11 mouse cellular contexts compared by ENCODE assay signal in the genomic region with DNA sequence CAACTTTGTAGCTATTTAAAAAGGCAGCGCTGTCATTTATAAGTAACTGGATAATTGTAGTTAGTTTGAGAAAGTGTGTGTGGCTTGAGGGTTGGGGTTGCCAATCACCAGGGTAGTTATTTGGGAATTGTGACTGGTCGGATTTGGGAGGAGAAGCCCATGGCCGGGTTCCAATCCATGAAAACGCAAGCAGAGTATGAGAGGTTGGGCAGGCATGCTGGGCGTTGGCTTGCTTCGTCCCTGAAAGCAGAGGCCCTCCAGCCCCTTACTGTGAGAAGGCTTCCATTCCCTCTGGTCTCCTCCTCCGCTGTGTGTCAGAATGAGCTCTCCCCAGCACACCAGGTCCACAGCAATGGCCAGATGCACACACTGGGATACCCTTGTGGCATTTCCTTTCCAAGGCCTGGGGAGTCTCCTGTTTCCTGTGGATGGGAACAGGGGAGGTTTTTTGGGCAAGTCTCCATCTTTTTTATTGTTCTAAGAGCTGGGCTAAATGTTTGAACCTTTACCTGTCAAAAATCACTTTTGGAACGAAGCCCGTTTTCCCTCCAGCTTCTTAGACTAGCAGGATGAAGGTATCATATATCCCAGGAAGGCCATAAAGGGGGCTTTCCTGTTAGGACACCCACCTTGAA. TPM values are rescaled to one million over a fixed set of nuclear protein-coding genes. Genes with fewer than 3 reads are reported as not detected.
DNase-seq lines count a peak whose midpoint lies in the region; ATAC-seq lines count a peak whose summit lies in the region.
"Had no signal": no experiment of that assay in that cellular context is flagged by ENCODE, and none has a peak within 500 bp of the region (broad histone marks: within the 10 kb centered on the region; RNA-seq: fewer than 3 reads in every experiment).

No protein-coding gene starts in this region.

- H3K27me3 ChIP-seq in embryonic facial prominence, embryonic 13.5 days, result no peaks in the 10 kb centered on the region
- no peaks in the 10 kb centered on the region for H3K27me3 ChIP-seq in heart, embryonic 15.5 days
- no peaks in the 10 kb centered on the region for H3K27me3 ChIP-seq in limb, embryonic 10.5 days (ENCODE audit: low read depth, poor library complexity, severe bottlenecking)
- H3K27me3 ChIP-seq: hindbrain, embryonic 13.5 days; midbrain, embryonic 12.5 days had no signal

- 0 out of 2 replicates have a peak, but pooled peaks have one; percentile 53 for ATAC-seq in embryonic facial prominence, embryonic 13.5 days (ENCODE audit: insufficient number of reproducible peaks, insufficient read depth, low FRiP score, low TSS enrichment, low read depth)
- ATAC-seq in heart, embryonic 15.5 days (replicated peaks; ENCODE audit: insufficient number of reproducible peaks, insufficient read depth, low FRiP score, low read depth), result peak; percentile 78; the same call in 1 of the 2 replicates

- H3K4me2 ChIP-seq in embryonic facial prominence, embryonic 13.5 days, result peak overlapping the region; percentile 32
- H3K4me2 ChIP-seq in heart, embryonic 15.5 days, result no peak overlapping the region
- H3K4me2 ChIP-seq: hindbrain, embryonic 13.5 days; midbrain, embryonic 12.5 days had no signal

- peaks cover 34% of the 10 kb centered on the region for H3K4me1 ChIP-seq in embryonic facial prominence, embryonic 13.5 days
- H3K4me1 ChIP-seq in heart, embryonic 15.5 days (replicated peaks), result peaks cover 17% of the 10 kb centered on the region
- peaks cover 47% of the 10 kb centered on the region for H3K4me1 ChIP-seq in limb, embryonic 10.5 days
- H3K4me1 ChIP-seq: midbrain, embryonic 12.5 days had no signal

- H3K9ac ChIP-seq in embryonic facial prominence, embryonic 13.5 days, result no peak overlapping the region
- H3K9ac ChIP-seq in heart, embryonic 15.5 days, result no peak overlapping the region
- H3K9ac ChIP-seq: hindbrain, embryonic 13.5 days; midbrain, embryonic 12.5 days had no signal

- H3K4me3 ChIP-seq in embryonic facial prominence, embryonic 13.5 days, result no peak overlapping the region
- no peak overlapping the region for H3K4me3 ChIP-seq in heart, embryonic 15.5 days
- no peak overlapping the region for H3K4me3 ChIP-seq in limb, embryonic 10.5 days
- H3K4me3 ChIP-seq: hindbrain, embryonic 13.5 days; midbrain, embryonic 12.5 days had no signal

- H3K27ac ChIP-seq in embryonic facial prominence, embryonic 13.5 days, result peak overlapping the region; percentile 76
- peak overlapping the region; percentile 54; the same call in 1 of the 2 replicates for H3K27ac ChIP-seq in heart, embryonic 15.5 days
- peak overlapping the region; percentile 64; the same call in 1 of the 2 replicates for H3K27ac ChIP-seq in limb, embryonic 10.5 days
- H3K27ac ChIP-seq: hindbrain, embryonic 13.5 days; midbrain, embryonic 12.5 days had no signal

- no peaks in the 10 kb centered on the region for H3K9me3 ChIP-seq in embryonic facial prominence, embryonic 13.5 days
- H3K9me3 ChIP-seq in heart, embryonic 15.5 days (replicated peaks), result no peaks in the 10 kb centered on the region
- no peaks in the 10 kb centered on the region for H3K9me3 ChIP-seq in limb, embryonic 10.5 days (replicated peaks)
- H3K9me3 ChIP-seq: hindbrain, embryonic 13.5 days; midbrain, embryonic 12.5 days had no signal

- intact Hi-C loops in gastrocnemius, postnatal 14 days (cut with DNase I; ENCODE audit: low total_unique reads), result no loop called here

- H3K36me3 ChIP-seq in embryonic facial prominence, embryonic 13.5 days, result peaks cover 16% of the 10 kb centered on the region
- no peaks in the 10 kb centered on the region for H3K36me3 ChIP-seq in heart, embryonic 15.5 days
- H3K36me3 ChIP-seq in limb, embryonic 10.5 days, result peaks cover 16% of the 10 kb centered on the region
- H3K36me3 ChIP-seq: midbrain, embryonic 12.5 days had no signal

- 39% methylated on average over 9 of the region's 9 CpGs for whole genome bisulfite sequencing in embryonic facial prominence, embryonic 13.5 days
- 52% methylated on average over 9 of the region's 9 CpGs for WGBS in heart, embryonic 15.5 days
- 77% methylated on average over 9 of the region's 9 CpGs for WGBS in limb, embryonic 10.5 days

- peak; percentile 19 for DNase-seq in gastrocnemius, postnatal 14 days
- DNase-seq in gastrocnemius, postnatal 4 days (ENCODE audit: low spot score in 2 of 2), result no peak
- DNase-seq in limb, embryonic 10.5 days (ENCODE audit: low spot score), result no peak
- DNase-seq in embryo, embryonic 10.5 days (ENCODE audit: low spot score), result no peak
- no peak for DNase-seq in frontal cortex, postnatal 14 days (ENCODE audit: low spot score in 2 of 2)
- DNase-seq in retina, postnatal 1 day, result no peak
- DNase-seq: thymus, postnatal 25 days had no signal

RNA-seq across cellular contexts. Expression of gene Flnb, which starts 46.2 kb away (rescaled TPM):
- total RNA-seq in gastrocnemius, postnatal 14 days (2021), result 10 to 100 TPM; 19.9 to 20.8 TPM
- 10 to 100 TPM; 48.6 to 48.8 TPM for total RNA-seq in gastrocnemius, postnatal 4 days (2021)
- polyA plus RNA-seq in embryonic facial prominence, embryonic 13.5 days (2015; fragmentation: Nextera tagmentation; extraction: Ambion mirVana), result 23.9 and 30.7 TPM in 2 replicates
- polyA plus RNA-seq in heart, embryonic 15.5 days (2015; fragmentation: Nextera tagmentation; extraction: Ambion mirVana), result 7.4 and 12.1 TPM in 2 replicates
- 18.7 and 31.3 TPM in 2 replicates for polyA plus RNA-seq in limb, embryonic 10.5 days (2016; fragmentation: Nextera tagmentation; extraction: Ambion mirVana)
